Mouse (Mus musculus): Measurements from ENCODE around the gene Mdm2.

DNA sequence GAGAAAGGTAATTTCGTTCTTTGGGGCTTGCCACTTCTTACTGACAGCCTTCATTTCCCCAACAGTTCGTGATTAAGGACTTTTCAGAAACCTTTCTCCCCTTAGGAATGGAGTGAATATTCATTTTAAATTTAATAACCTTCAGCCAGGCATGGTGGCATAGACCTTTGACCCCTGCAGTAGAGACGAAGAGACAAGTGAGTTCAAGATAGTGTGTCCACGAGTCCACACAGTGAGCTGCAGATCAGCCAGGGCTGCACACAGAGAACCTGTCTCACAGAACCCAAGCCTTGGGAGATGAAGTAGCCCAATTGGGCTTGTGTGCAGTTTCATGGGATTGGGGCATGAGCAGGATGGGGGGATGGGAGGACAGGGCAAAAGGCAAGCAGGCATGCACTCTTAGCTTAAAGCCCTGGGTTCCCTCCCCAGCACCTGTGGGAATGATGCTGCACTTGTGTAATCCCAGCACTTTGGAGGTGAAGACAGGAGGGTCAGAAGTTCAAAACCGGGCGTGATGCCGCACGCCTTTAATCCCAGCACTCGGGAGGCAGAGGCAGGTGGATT, 1.7 kb upstream of the Mdm2 start:
- TF ChIP-seq CTCF (IDR thresholded peaks at IDR 0.05; ENCODE audit: control insufficient read depth, insufficient read depth, low read length): no peak
- no peak for TF ChIP-seq POLR2A (IDR thresholded peaks at IDR 0.05; ENCODE audit: borderline replicate concordance, control insufficient read depth, low read depth, low read length)
